Mouse (Mus musculus) MEL (cell line): ENCODE data around the gene Crat.

Source experiments
- USF2 ChIP-seq, 2 experiments: IDR thresholded peaks; 2 replicates each; pipeline ENCODE4 v1.6.1; 2011 to 2012; ENCODE audit warnings: improper control_type of control experiment in 2 of 2, low read length in 2 of 2, borderline replicate concordance in 1 of 2, inconsistent platforms in 1 of 2, low read depth in 1 of 2, mild to moderate bottlenecking in 1 of 2; ENCODE audit not compliant: insufficient read depth in 1 of 2
- ZNF384 ChIP-seq: IDR thresholded peaks from 2 replicates; pipeline ENCODE4 v1.6.1; 2012; ENCODE audit warnings: low read depth, mild to moderate bottlenecking, inconsistent platforms, low read length, improper control_type of control experiment

DNA sequence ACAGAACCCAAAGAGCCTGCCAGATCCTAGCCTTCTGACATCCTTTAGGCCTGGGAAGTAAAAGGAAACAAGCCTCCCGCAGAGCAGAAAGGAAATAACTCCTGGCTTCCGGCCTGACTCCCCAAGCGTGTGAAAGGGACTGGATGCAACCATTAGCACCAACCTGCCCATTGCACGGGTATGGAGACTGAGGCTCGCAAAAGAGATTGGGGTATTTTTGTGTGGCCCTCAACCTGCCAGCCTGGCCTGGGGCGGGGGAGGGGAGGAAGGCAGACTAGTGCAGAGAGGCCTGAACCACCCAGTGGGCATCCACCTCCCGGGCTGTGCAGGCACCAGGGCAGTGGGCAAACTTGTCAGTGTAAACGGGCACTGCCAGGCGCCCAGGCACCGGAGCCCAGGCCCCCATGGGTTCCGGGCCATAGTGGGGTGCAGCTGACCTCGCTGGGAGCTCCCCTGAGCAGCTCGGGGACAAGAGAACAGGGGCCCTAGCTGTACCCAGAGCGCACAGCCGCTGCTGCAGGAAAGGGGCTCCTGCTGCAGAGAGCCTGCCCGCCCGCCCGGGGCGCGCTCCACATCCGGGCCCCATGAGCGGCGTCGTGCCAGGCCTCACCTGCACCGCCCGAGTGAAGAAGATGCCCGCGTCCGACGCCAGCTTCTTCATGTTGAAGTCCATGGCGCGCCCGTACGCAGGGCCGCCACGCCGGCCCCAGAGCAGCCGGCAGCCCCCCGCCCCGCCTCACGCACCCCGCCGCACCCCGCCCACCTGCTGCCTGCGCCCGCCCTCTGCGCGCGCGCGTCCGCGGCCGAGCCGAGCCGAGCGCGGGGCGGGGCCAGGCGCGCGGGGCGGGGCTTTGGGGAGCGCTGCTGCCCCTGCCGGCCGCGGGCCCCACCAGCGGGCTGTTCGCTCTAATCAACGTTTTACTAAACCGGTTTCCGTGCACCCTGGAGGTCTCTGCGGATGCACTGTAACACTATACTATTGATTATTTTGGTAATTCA lies 56.8 kb downstream of the Crat start, which contains the start of gene Sh3glb2:
- TF ChIP-seq ZNF384 (no peak), USF2 (IDR thresholded peaks at IDR 0.05; ENCODE audit: borderline replicate concordance in 1 of 2, insufficient read depth in 1 of 2, low read depth in 1 of 2, low read length in 2 of 2) (no peak)
